Mouse (Mus musculus): Measurements from ENCODE around the gene B3gnt2.

DNA sequence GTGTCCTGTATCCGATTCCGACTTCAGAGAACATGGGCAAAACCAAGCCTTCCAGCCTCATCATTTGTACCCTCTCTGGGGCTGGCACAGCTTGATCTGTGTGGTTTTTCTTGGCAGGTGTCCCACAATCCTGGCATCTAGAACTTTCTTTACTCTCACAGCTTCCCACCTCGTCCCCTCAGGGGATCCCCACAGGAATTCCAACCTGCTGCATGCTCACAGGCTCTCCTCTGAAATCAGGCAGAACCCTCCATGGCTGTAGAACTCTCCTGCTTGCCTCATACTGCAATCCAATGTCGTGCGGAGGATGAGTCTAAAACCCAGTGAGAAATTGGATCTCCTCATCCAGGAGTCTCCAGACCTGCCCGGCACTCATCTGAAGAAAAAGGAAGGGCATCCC, 34.1 kb downstream of the B3gnt2 start:
- TF ChIP-seq ZC3H11A (IDR thresholded peaks at IDR 0.05; ENCODE audit: borderline replicate concordance, low read depth, low read length) (no peak), ZNF384 (IDR thresholded peaks at IDR 0.05; ENCODE audit: low read depth, low read length) (no peak), MAFK (IDR thresholded peaks at IDR 0.05; ENCODE audit: insufficient read depth, low read depth, low read length) (no peak)
